Mouse (Mus musculus) heart, embryonic 14.5 days (tissue): Measurements from ENCODE around the gene Kpnb1. TPM values are rescaled to one million over a fixed set of nuclear protein-coding genes. Genes with fewer than 3 reads are reported as not detected.

Source experiments
- ATAC-seq: fragments of 200-750 bp; cut with Nextera tagmentation; 2 replicates; pipeline ENCODE4 v1.8.0; 2017; ENCODE audit warnings: low read depth, moderate TSS enrichment; ENCODE audit not compliant: insufficient number of reproducible peaks, insufficient read depth, low FRiP score
- H3K27ac ChIP-seq, 2 experiments: fragments of 200-500 bp in 1 of 2; fragments of 300-500 bp in 1 of 2; sonication (generic) in 1 of 2; replicated peaks in 1 of 2; 2 replicates each; pipeline ENCODE4 v1.5.1; 2012 to 2014; ENCODE audit warnings: low read depth in 2 of 2, low read length in 2 of 2, control low read depth in 1 of 2, mild to moderate bottlenecking in 1 of 2, mixed read lengths in 1 of 2; ENCODE audit not compliant: control insufficient read depth in 1 of 2, insufficient read depth in 1 of 2
- H3K27me3 ChIP-seq: fragments of 300-500 bp; sonication (generic); 2 replicates; pipeline ENCODE4 v1.6.1; 2014; ENCODE audit warnings: mild to moderate bottlenecking, low read length, control low read depth; ENCODE audit not compliant: control insufficient read depth, insufficient read depth
- H3K36me3 ChIP-seq: fragments of 300-500 bp; sonication (generic); 2 replicates; pipeline ENCODE4 v1.6.1; 2014; ENCODE audit warnings: mild to moderate bottlenecking, control low read depth, low read length, mixed read lengths; ENCODE audit not compliant: control insufficient read depth, insufficient read depth
- H3K4me1 ChIP-seq, 2 experiments: fragments of 200-500 bp in 1 of 2; fragments of 300-500 bp in 1 of 2; sonication (generic) in 1 of 2; 2 replicates each; pipeline ENCODE4 v1.6.1; 2012 to 2014; ENCODE audit warnings: low read length in 2 of 2, control low read depth in 1 of 2, mixed read lengths in 1 of 2; ENCODE audit not compliant: control insufficient read depth in 2 of 2, insufficient read depth in 2 of 2
- H3K4me2 ChIP-seq: fragments of 300-500 bp; sonication (generic); 2 replicates; pipeline ENCODE4 v1.6.1; 2014; ENCODE audit warnings: mild to moderate bottlenecking, low read length
- H3K4me3 ChIP-seq, 2 experiments: fragments of 200-500 bp in 1 of 2; fragments of 300-500 bp in 1 of 2; sonication (generic) in 1 of 2; 2 replicates each; pipeline ENCODE4 v1.5.1; 2012 to 2014; ENCODE audit warnings: low read length in 2 of 2, mild to moderate bottlenecking in 2 of 2, control low read depth in 1 of 2, low read depth in 1 of 2, moderate library complexity in 1 of 2; ENCODE audit not compliant: control insufficient read depth in 1 of 2, insufficient read depth in 1 of 2
- H3K9ac ChIP-seq: fragments of 300-500 bp; sonication (generic); 2 replicates; pipeline ENCODE4 v1.6.1; 2014; ENCODE audit warnings: mild to moderate bottlenecking, low read length
- H3K9me3 ChIP-seq: fragments of 300-500 bp; sonication (generic); 2 replicates; pipeline ENCODE4 v1.6.1; 2016; ENCODE audit warnings: low read length, control low read depth; ENCODE audit not compliant: control insufficient read depth
- WGBS: fragments of 180-500 bp; shearing (Covaris S2); extraction: QIAGEN DNeasy Blood & Tissue Kit; methylation state at CpG from one replicate; pipeline ENCODE4 v1.1.7; 2014; 5-methylcytosine and 5-hydroxymethylcytosine counted together
- polyA plus RNA-seq: library from polyadenylated mRNA; unstranded; fragments of >200 nt; fragmentation: Nextera tagmentation; extraction: Ambion mirVana; gene quantifications from 2 replicates; pipeline ENCODE4 v1.2.1, GENCODE M21; 2014

The Kpnb1 gene
- polyA plus RNA-seq, 1 experiment from 2014 or later: 38.8 TPM

DNA sequence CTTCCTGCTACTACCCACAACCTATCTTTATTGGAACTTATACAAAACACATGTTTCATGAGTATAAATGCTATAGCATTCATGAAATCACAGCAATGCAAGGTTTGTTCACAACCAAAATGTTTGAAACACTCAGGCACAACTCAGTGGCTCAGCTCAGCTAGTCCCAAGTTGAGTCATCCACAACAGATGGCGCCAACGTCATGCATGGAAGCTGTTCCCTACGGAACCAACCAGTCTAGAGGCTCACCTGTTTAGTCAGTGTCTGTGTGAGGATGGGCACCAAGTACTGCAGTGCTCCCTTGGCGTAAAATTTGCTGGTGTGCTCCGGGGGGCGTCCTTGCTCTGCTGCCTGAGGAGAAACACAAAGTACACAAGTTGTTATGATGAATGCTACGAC lies 12.2 kb downstream of the Kpnb1 start:
- Histone ChIP-seq H3K36me3 (peaks cover 100% of the 10 kb centered on the region), H3K27ac (no peak overlapping the region), H3K4me1 (no peaks in the 10 kb centered on the region), H3K9ac (no peak overlapping the region), H3K27me3 (no peaks in the 10 kb centered on the region), H3K4me2 (no peak overlapping the region), H3K9me3 (no peaks in the 10 kb centered on the region), H3K4me3 (no peak overlapping the region)
- 91% methylated on average over 7 of the region's 7 CpGs for WGBS
- ATAC-seq: no peak

GRCm38 (mm10) chr11:97160341-97160740 lies 27.3 kb downstream of the Kpnb1 start:
- Histone ChIP-seq H3K4me2 (no peak overlapping the region), H3K27ac (no peak overlapping the region), H3K9me3 (no peaks in the 10 kb centered on the region), H3K27me3 (no peaks in the 10 kb centered on the region), H3K9ac (no peak overlapping the region), H3K4me3 (no peak overlapping the region), H3K36me3 (peaks cover 89% of the 10 kb centered on the region), H3K4me1 (no peaks in the 10 kb centered on the region)
- WGBS: 49% methylated on average over 6 of the region's 6 CpGs
- ATAC-seq: no peak

DNA sequence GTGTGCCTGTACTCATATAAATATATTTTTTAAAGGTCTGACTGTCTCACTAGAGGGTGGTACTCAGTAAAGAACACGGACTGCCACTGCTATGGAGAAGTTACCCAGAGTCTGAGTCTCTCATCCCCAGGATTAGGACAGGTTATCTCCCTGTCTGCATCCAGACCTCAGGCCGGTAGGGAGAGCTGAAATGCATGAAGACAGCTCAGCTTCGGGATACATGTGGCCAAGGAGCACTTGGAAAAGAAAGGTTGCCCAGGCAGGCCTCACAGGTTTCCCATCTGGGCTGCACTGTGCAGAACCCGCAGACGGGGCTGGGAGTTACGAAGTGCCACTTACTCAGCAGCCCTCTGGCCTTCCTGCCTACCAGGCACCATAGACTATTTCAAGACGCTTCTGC lies 30.7 kb downstream of the Kpnb1 start:
- peaks cover 55% of the 10 kb centered on the region for H3K36me3 ChIP-seq

DNA sequence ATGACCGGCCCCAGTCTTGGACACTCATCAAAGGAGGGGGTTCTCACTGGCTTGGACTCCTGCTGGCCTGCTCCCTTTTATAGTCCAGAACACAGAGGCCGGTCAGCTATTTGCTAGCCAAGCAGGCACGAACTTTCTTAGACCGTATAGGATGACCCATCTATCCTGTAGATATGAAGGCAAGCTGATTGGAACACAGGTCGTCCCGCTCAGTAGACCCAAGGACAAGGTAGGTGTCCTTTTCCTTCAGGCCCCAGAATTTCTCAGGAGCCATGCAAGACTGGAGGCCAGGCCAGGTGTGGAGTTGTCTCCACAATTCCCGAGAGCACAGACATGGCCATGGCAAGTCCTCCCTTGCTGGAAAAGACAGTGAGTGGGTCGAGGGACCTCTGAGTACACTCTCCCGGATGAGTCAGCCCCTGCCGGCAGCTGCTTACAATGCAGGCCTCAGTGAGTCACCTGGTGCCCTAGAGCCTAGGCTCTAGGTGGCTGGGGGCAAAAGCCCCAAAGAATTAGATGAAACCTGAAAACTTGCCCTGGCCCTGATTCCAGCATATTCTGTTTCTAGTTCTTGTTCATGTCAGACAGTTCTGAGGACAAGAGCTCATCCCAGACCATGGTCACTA lies 34.9 kb downstream of the Kpnb1 start:
- no peak overlapping the region for H3K27ac ChIP-seq
- no peak overlapping the region for H3K4me2 ChIP-seq
- WGBS: 21% methylated on average over 10 of the region's 10 CpGs

More for the DNA sequence above, 30.7 kb downstream of the Kpnb1 start:
- H3K27me3 ChIP-seq: no peaks in the 10 kb centered on the region
- H3K4me1 ChIP-seq: peaks cover 8 to 9% of the 10 kb centered on the region in 2 experiments
- no peak overlapping the region for H3K4me3 ChIP-seq
- H3K27ac ChIP-seq: no peak overlapping the region
- no peak for ATAC-seq
- no peaks in the 10 kb centered on the region for H3K9me3 ChIP-seq
- H3K4me2 ChIP-seq: no peak overlapping the region
- WGBS: 69% methylated on average over 7 of the region's 7 CpGs
- H3K9ac ChIP-seq: no peak overlapping the region

GRCm38 (mm10) chr11:97152023-97152426 lies 35.7 kb downstream of the Kpnb1 start:
- Histone ChIP-seq H3K27me3 (no peaks in the 10 kb centered on the region), H3K36me3 (peaks cover 12% of the 10 kb centered on the region), H3K9me3 (no peaks in the 10 kb centered on the region), H3K9ac (peak overlapping the region; percentile 80; the same call in 1 of the 2 replicates), H3K4me1 (peaks cover 19 to 25% of the 10 kb centered on the region in 2 experiments), H3K4me2 (peak overlapping the region; percentile 95), H3K4me3 (peak overlapping the region; percentile 48 to 75), H3K27ac (no peak overlapping the region)
- no peak for ATAC-seq
- 2% methylated on average over 11 of the region's 11 CpGs for WGBS

More for the DNA sequence above, 34.9 kb downstream of the Kpnb1 start:
- Histone ChIP-seq H3K4me1 (peaks cover 19 to 25% of the 10 kb centered on the region in 2 experiments), H3K9me3 (no peaks in the 10 kb centered on the region), H3K27me3 (no peaks in the 10 kb centered on the region), H3K9ac (no peak overlapping the region), H3K36me3 (peaks cover 13% of the 10 kb centered on the region), H3K4me3 (no peak overlapping the region)
- ATAC-seq: no peak

DNA sequence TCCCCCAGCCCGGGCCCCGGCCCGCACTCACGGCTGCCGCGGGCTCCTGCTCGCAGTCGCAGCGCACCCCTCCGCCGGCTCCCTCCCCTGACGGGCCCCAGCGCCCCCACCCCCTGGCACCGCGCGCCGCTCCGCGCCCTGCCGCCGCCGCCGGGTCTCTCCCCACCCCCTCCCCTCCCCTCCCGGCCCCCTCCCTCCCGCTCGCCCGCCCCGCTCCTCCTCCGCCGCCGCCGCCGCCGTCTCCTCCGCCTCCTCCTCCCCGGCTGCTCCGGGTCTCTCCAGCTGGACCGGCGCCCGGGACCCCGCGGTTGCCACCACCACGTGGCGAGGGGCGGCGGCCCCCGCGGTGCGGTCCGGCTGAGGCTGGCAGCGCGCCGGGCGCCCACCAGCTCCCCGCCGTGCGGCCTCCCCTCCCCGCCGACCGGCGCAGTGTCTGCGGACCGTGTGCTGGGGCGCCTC lies 36.3 kb downstream of the Kpnb1 start, which contains the start of gene Tbkbp1:
Tbkbp1 (minus strand) TSS at position 153 of the 459 bp plus-strand sequence.
- H3K9ac ChIP-seq: peak within 1 kb of the TSS; percentile 80
- H3K36me3 ChIP-seq: peaks cover 12% of the 10 kb centered on the region
- peaks cover 19 to 27% of the 10 kb centered on the region in 2 experiments for H3K4me1 ChIP-seq
- peak within 1 kb of the TSS; percentile 95 for H3K4me2 ChIP-seq
- no peaks in the 10 kb centered on the region for H3K9me3 ChIP-seq
- under 1% methylated on average over 30 of the region's 64 CpGs for WGBS
- H3K27me3 ChIP-seq: no peaks in the 10 kb centered on the region
- H3K4me3 ChIP-seq: peak within 1 kb of the TSS; percentile 48 to 75
- no peak for ATAC-seq
- peak within 1 kb of the TSS; percentile 79 to 88 for H3K27ac ChIP-seq

GRCm38 (mm10) chr11:97150411-97151330 lies 37.0 kb downstream of the Kpnb1 start:
- no peaks in the 10 kb centered on the region for H3K9me3 ChIP-seq
- H3K4me3 ChIP-seq: peak overlapping the region; percentile 48 to 75
- peaks cover 19 to 30% of the 10 kb centered on the region in 2 experiments for H3K4me1 ChIP-seq
- H3K27me3 ChIP-seq: no peaks in the 10 kb centered on the region
- WGBS: under 1% methylated on average over 69 of the region's 102 CpGs
- H3K36me3 ChIP-seq: peaks cover 19% of the 10 kb centered on the region
- H3K27ac ChIP-seq: peak overlapping the region; percentile 79 to 88
- H3K9ac ChIP-seq: peak overlapping the region; percentile 80
- ATAC-seq: peak; percentile 65
- H3K4me2 ChIP-seq: peak overlapping the region; percentile 95
